Mouse (Mus musculus) erythroblast, embryonic 14.5 days (primary cell): Measurements from ENCODE around the gene Cyb5d2.

Experiments
- GATA1 ChIP-seq: IDR thresholded peaks from 2 replicates; pipeline ENCODE4 v1.6.1; 2012; ENCODE audit warnings: low read length, inconsistent platforms, mixed read lengths
- TAL1 ChIP-seq: IDR thresholded peaks from 3 replicates; pipeline ENCODE4 v1.6.1; 2012; ENCODE audit warnings: low read length, inconsistent platforms, mixed read lengths

- TF ChIP-seq GATA1 (no peak), TAL1 (no peak)
These were observed 62.2 kb downstream of the Cyb5d2 start for GRCm38 (mm10) chr11:72733736-72734135.
